Mouse (Mus musculus): ENCODE measurements around the gene Zfp784.

DNA sequence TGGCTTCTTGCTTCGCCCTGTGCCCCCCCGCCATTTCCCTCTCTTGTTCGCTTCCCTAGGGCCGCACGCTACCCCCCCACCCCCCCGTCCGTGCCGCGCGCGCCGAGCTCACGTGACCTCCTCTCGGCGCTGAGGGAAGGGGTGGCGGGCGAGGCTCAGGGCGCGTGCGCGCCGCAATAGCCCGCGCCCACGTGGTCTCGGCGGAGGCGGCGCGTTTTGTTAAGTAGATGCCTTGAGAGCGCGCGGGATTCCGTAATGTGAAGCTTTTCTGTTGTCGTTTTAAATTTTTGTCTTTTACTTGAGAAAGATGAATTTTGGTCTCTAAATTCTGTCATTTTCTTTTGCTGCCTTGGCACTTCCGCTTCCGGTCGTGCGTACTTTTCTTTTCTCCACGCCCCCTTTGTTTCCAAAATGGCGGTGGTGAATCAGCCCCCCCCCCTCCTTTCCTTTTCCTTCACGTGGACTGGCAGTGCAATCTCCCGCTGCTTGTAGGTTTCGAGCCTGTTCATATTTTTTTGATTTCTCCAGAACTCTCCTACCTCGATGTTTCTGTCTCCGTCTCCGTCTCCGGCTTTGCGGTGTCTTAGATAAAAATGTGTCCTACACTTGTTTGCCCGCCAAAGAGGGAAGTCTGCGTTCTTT, 24.2 kb upstream of the Zfp784 start:
- TF ChIP-seq CTCF (IDR thresholded peaks at IDR 0.05; ENCODE audit: low read depth) (no peak), EP300 (optimal IDR thresholded peaks at IDR 0.05) (no peak)
